Mouse (Mus musculus) hindbrain, embryonic 16.5 days (tissue): ENCODE data around the gene E130208F15Rik. TPM values are rescaled to one million over a fixed set of nuclear protein-coding genes. Genes with fewer than 3 reads are reported as not detected.

Experiments
- ATAC-seq: fragments of 200-750 bp; cut with Nextera tagmentation; 2 replicates; pipeline ENCODE4 v1.8.0; 2017; ENCODE audit warnings: moderate TSS enrichment, moderate library complexity
- H3K27ac ChIP-seq: fragments of 300-500 bp; sonication (generic); 2 replicates; pipeline ENCODE4 v1.5.1; 2014; ENCODE audit warnings: low read depth, mild to moderate bottlenecking, control low read depth, low read length, moderate library complexity
- H3K27me3 ChIP-seq: fragments of 300-500 bp; sonication (generic); replicated peaks from 2 replicates; pipeline ENCODE4 v1.6.1; 2014; ENCODE audit warnings: low read length; ENCODE audit not compliant: control insufficient read depth, insufficient read depth
- H3K36me3 ChIP-seq: fragments of 300-500 bp; sonication (generic); 2 replicates; pipeline ENCODE4 v1.6.1; 2014; ENCODE audit warnings: mild to moderate bottlenecking, low read length, moderate library complexity, mixed read lengths; ENCODE audit not compliant: control insufficient read depth, insufficient read depth
- H3K4me1 ChIP-seq: fragments of 300-500 bp; sonication (generic); 2 replicates; pipeline ENCODE4 v1.6.1; 2014; ENCODE audit warnings: low read depth, low read length; ENCODE audit not compliant: control insufficient read depth, insufficient read depth
- H3K4me2 ChIP-seq: fragments of 300-500 bp; sonication (generic); 2 replicates; pipeline ENCODE4 v1.6.1; 2014; ENCODE audit warnings: mild to moderate bottlenecking, low read length, control low read depth, moderate library complexity
- H3K4me3 ChIP-seq: fragments of 300-500 bp; sonication (generic); 2 replicates; pipeline ENCODE4 v1.5.1; 2014; ENCODE audit warnings: mild to moderate bottlenecking, low read length, control low read depth, moderate library complexity
- H3K9ac ChIP-seq: fragments of 300-500 bp; sonication (generic); 2 replicates; pipeline ENCODE4 v1.6.1; 2014; ENCODE audit warnings: low read depth, mild to moderate bottlenecking, control low read depth, low read length, moderate library complexity
- H3K9me3 ChIP-seq: fragments of 300-500 bp; sonication (generic); 2 replicates; pipeline ENCODE4 v1.6.1; 2014; ENCODE audit warnings: mild to moderate bottlenecking, low read length, moderate library complexity; ENCODE audit not compliant: control insufficient read depth
- WGBS: fragments of 180-500 bp; shearing (Covaris S2); extraction: QIAGEN DNeasy Blood & Tissue Kit; methylation state at CpG from one replicate; pipeline ENCODE4 v1.1.7; 2014; 5-methylcytosine and 5-hydroxymethylcytosine counted together
- polyA plus RNA-seq: library from polyadenylated mRNA; unstranded; fragments of >200 nt; fragmentation: Nextera tagmentation; extraction: Ambion mirVana; gene quantifications from 2 replicates; pipeline ENCODE4 v1.2.1, GENCODE M21; 2015

Gene E130208F15Rik
- polyA plus RNA-seq, 1 experiment from 2014 or later: 0.21 TPM

GRCm38 (mm10) chr7:30296816-30297215, 24.7 kb upstream of the E130208F15Rik start:
- no peak overlapping the region for H3K9ac ChIP-seq
- H3K36me3 ChIP-seq: peaks cover 47% of the 10 kb centered on the region
- no peak overlapping the region for H3K4me3 ChIP-seq
- no peak overlapping the region for H3K4me2 ChIP-seq
- no peaks in the 10 kb centered on the region for H3K9me3 ChIP-seq
- no peak overlapping the region for H3K27ac ChIP-seq
- no peaks in the 10 kb centered on the region for H3K27me3 ChIP-seq
- ATAC-seq: no peak
- H3K4me1 ChIP-seq: peaks cover 22% of the 10 kb centered on the region
- 91% methylated on average over 15 of the region's 15 CpGs for WGBS

GRCm38 (mm10) chr7:30297266-30297665, 24.3 kb upstream of the E130208F15Rik start:
- no peaks in the 10 kb centered on the region for H3K9me3 ChIP-seq
- ATAC-seq: no peak
- H3K4me2 ChIP-seq: no peak overlapping the region
- WGBS: 88% methylated on average over 16 of the region's 16 CpGs
- no peak overlapping the region for H3K9ac ChIP-seq
- peaks cover 52% of the 10 kb centered on the region for H3K36me3 ChIP-seq
- H3K4me3 ChIP-seq: no peak overlapping the region
- H3K27ac ChIP-seq: no peak overlapping the region
- peaks cover 22% of the 10 kb centered on the region for H3K4me1 ChIP-seq
- H3K27me3 ChIP-seq: no peaks in the 10 kb centered on the region

GRCm38 (mm10) chr7:30300914-30301313, 20.6 kb upstream of the E130208F15Rik start:
- no peak overlapping the region for H3K4me3 ChIP-seq
- 56% methylated on average over 3 of the region's 3 CpGs for WGBS
- H3K36me3 ChIP-seq: peaks cover 65% of the 10 kb centered on the region
- no peak for ATAC-seq
- H3K27ac ChIP-seq: no peak overlapping the region
- H3K9ac ChIP-seq: no peak overlapping the region
- no peaks in the 10 kb centered on the region for H3K9me3 ChIP-seq
- no peaks in the 10 kb centered on the region for H3K4me1 ChIP-seq
- H3K4me2 ChIP-seq: no peak overlapping the region
- H3K27me3 ChIP-seq: no peaks in the 10 kb centered on the region

- WGBS: 86% methylated on average over 8 of the region's 16 CpGs
- no peak for ATAC-seq
- Histone ChIP-seq H3K4me2 (no peak overlapping the region), H3K4me3 (no peak overlapping the region), H3K36me3 (peaks cover 33% of the 10 kb centered on the region), H3K27ac (no peak overlapping the region), H3K27me3 (no peaks in the 10 kb centered on the region), H3K4me1 (peaks cover 19% of the 10 kb centered on the region), H3K9ac (no peak overlapping the region), H3K9me3 (no peaks in the 10 kb centered on the region)
Measured at GRCm38 (mm10) chr7:30306083-30306779, 15.3 kb upstream of the E130208F15Rik start.

GRCm38 (mm10) chr7:30308076-30309005, 13.2 kb upstream of the E130208F15Rik start, which contains the start of gene Alkbh6:
Alkbh6 (plus strand) TSS chr7:30308717.
- peaks cover 15% of the 10 kb centered on the region for H3K36me3 ChIP-seq
- ATAC-seq: peak; percentile 100

GRCm38 (mm10) chr7:30309395-30310129, 12.0 kb upstream of the E130208F15Rik start:
- H3K4me1 ChIP-seq: peaks cover 19% of the 10 kb centered on the region
- H3K27ac ChIP-seq: peak overlapping the region; percentile 73
- peak overlapping the region; percentile 73 for H3K4me3 ChIP-seq
- no peaks in the 10 kb centered on the region for H3K9me3 ChIP-seq
- no peaks in the 10 kb centered on the region for H3K27me3 ChIP-seq
- no peak for ATAC-seq
- 71% methylated on average over 15 of the region's 15 CpGs for WGBS
- H3K9ac ChIP-seq: peak overlapping the region; percentile 79
- H3K4me2 ChIP-seq: peak overlapping the region; percentile 97
- peaks cover 10% of the 10 kb centered on the region for H3K36me3 ChIP-seq

More at GRCm38 (mm10) chr7:30308076-30309005, 13.2 kb upstream of the E130208F15Rik start, which contains the start of gene Alkbh6:
- peak within 1 kb of the TSS; percentile 73 for H3K27ac ChIP-seq
- H3K4me1 ChIP-seq: peaks cover 19% of the 10 kb centered on the region
- 4% methylated on average over 27 of the region's 27 CpGs for WGBS
- peak within 1 kb of the TSS; percentile 97 for H3K4me2 ChIP-seq
- no peaks in the 10 kb centered on the region for H3K9me3 ChIP-seq
- no peaks in the 10 kb centered on the region for H3K27me3 ChIP-seq
- H3K9ac ChIP-seq: peak within 1 kb of the TSS; percentile 79
- peak within 1 kb of the TSS; percentile 73 for H3K4me3 ChIP-seq

GRCm38 (mm10) chr7:30310136-30310535, 11.4 kb upstream of the E130208F15Rik start:
- no peaks in the 10 kb centered on the region for H3K27me3 ChIP-seq
- no peak overlapping the region for H3K4me2 ChIP-seq
- no peak overlapping the region for H3K9ac ChIP-seq
- no peaks in the 10 kb centered on the region for H3K9me3 ChIP-seq
- H3K4me3 ChIP-seq: no peak overlapping the region
- peaks cover 19% of the 10 kb centered on the region for H3K4me1 ChIP-seq
- no peak for ATAC-seq
- H3K27ac ChIP-seq: no peak overlapping the region
- peaks cover 10% of the 10 kb centered on the region for H3K36me3 ChIP-seq
- 92% methylated on average over 12 of the region's 12 CpGs for WGBS

- no peaks in the 10 kb centered on the region for H3K9me3 ChIP-seq
- no peak overlapping the region for H3K27ac ChIP-seq
- 53% methylated on average over 27 of the region's 27 CpGs for WGBS
- no peak overlapping the region for H3K9ac ChIP-seq
- no peak for ATAC-seq
- H3K4me3 ChIP-seq: no peak overlapping the region
- peaks cover 13% of the 10 kb centered on the region for H3K4me1 ChIP-seq
- no peak overlapping the region for H3K4me2 ChIP-seq
- no peaks in the 10 kb centered on the region for H3K36me3 ChIP-seq
- H3K27me3 ChIP-seq: no peaks in the 10 kb centered on the region
Measured at GRCm38 (mm10) chr7:30313666-30314320, 7.7 kb upstream of the E130208F15Rik start.
